Mouse (Mus musculus): ENCODE measurements at regions not wholly inside any gene's neighbourhood (a gene's known extent, or its start where the extent isn't known, plus 50 kb on each side); places are given as distances from the start of the nearest gene placed in this dataset.

- no peak for DNase-seq
Measured at GRCm38 (mm10) chr4:54045258-54046029, 219.6 kb downstream of the Tmem38b start.

GRCm38 (mm10) chr4:54064331-54064730 lies 238.5 kb downstream of the Tmem38b start:
- no peak for DNase-seq

- no peak for DNase-seq
Measured at GRCm38 (mm10) chr4:54071951-54072350, 246.1 kb downstream of the Tmem38b start.

- no peak for DNase-seq
Measured at GRCm38 (mm10) chr4:54072482-54072881, 246.6 kb downstream of the Tmem38b start.

GRCm38 (mm10) chr4:54072932-54073331 lies 247.1 kb downstream of the Tmem38b start:
- no peak for DNase-seq

GRCm38 (mm10) chr4:54073483-54073882 lies 247.6 kb downstream of the Tmem38b start:
- DNase-seq = no peak

- no peak for DNase-seq
Measured at GRCm38 (mm10) chr4:54074226-54074625, 248.4 kb downstream of the Tmem38b start.

GRCm38 (mm10) chr4:54080526-54080925 lies 254.7 kb downstream of the Tmem38b start:
- no peak for DNase-seq

- DNase-seq = no peak
Measured at GRCm38 (mm10) chr4:54081411-54081810, 255.6 kb downstream of the Tmem38b start.

- DNase-seq = no peak
Measured at GRCm38 (mm10) chr4:54084747-54085146, 258.9 kb downstream of the Tmem38b start.

- no peak for DNase-seq
Measured at GRCm38 (mm10) chr4:54094285-54094997, 268.6 kb downstream of the Tmem38b start.

GRCm38 (mm10) chr4:54095200-54095930 lies 269.5 kb downstream of the Tmem38b start:
- DNase-seq = no peak

- DNase-seq = no peak
Measured at GRCm38 (mm10) chr4:54097543-54097942, 271.7 kb downstream of the Tmem38b start.

- no peak for DNase-seq
Measured at GRCm38 (mm10) chr4:54100282-54100681, 274.4 kb downstream of the Tmem38b start.

- no peak for DNase-seq
Measured at GRCm38 (mm10) chr4:54106976-54107375, 281.1 kb downstream of the Tmem38b start.

GRCm38 (mm10) chr4:54116310-54116709 lies 290.5 kb downstream of the Tmem38b start:
- no peak for DNase-seq

- DNase-seq = no peak
Measured at GRCm38 (mm10) chr4:54118179-54118846, 292.5 kb downstream of the Tmem38b start.

- DNase-seq = no peak
Measured at GRCm38 (mm10) chr4:54128717-54129698, 303.2 kb downstream of the Tmem38b start.

GRCm38 (mm10) chr4:54156146-54156545 lies 330.3 kb downstream of the Tmem38b start:
- DNase-seq = no peak

GRCm38 (mm10) chr4:54161337-54161993 lies 335.6 kb downstream of the Tmem38b start:
- DNase-seq = no peak

- no peak for DNase-seq
Measured at GRCm38 (mm10) chr4:54162308-54162707, 336.5 kb downstream of the Tmem38b start.
